Mouse (Mus musculus) cerebellum, postnatal 36 days (tissue): ENCODE measurements at regions not wholly inside any gene's neighbourhood (a gene's known extent, or its start where the extent isn't known, plus 50 kb on each side); places are given as distances from the start of the nearest gene placed in this dataset.
"Not testable (repeated sequence)": the region's sequence is repeated elsewhere in the genome, so short reads cannot be mapped to it uniquely, and the experiment has no call there.

Experiments used
- DNase-seq, 2 experiments: peaks; one replicate each; pipeline ENCODE4 v3.0.0; 2021 to 2022; ENCODE audit warnings: mixed read lengths in 2 of 2

GRCm38 (mm10) chr10:23733679-23734078 is 53.4 kb downstream of the Rps12 start:
- DNase-seq = no peak

- not testable (repeated sequence) for DNase-seq
Observed at GRCm38 (mm10) chr10:23725960-23726714, 60.9 kb downstream of the Rps12 start.

GRCm38 (mm10) chr10:23718124-23718523 is 69.0 kb downstream of the Rps12 start:
- DNase-seq = no peak

DNA sequence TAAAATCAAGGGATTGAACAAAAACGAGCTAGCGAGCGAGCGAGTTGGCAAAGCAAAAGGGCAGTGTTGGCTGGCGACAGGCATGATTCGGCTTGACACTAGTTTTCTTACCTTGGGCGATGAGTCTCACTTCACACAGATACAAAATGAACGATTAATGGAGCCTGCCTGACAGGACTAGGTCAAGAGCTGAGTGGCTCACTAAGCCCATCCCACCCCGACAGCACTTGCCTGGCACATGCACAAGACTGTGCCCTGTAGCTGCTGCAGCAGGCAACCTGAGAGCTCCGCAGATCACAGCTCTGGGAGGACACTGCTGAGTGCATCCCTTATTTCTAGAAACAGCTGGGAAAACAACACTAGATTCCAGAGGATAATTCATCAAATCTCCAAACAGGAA is 71.6 kb downstream of the Rps12 start:
- DNase-seq = no peak

DNA sequence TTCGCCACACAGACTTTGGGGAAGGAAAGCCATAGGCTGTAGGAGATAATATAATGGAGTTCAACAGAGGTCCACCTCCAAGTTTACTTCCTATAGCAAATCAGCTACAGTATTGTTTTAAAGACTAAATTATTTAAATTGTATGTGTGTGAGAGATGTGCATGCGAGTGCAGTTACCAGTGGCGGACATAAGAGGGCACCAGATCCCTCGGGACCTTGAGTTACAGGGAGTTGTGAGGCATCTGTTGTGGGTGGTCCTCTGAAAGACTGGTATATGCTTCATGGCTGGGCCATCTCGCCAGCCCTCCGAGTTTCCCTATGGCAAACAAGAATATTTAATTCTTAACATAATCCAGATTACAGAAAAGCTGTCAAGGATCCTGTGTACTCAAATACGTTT is 72.0 kb downstream of the Rps12 start:
- no peak for DNase-seq

DNA sequence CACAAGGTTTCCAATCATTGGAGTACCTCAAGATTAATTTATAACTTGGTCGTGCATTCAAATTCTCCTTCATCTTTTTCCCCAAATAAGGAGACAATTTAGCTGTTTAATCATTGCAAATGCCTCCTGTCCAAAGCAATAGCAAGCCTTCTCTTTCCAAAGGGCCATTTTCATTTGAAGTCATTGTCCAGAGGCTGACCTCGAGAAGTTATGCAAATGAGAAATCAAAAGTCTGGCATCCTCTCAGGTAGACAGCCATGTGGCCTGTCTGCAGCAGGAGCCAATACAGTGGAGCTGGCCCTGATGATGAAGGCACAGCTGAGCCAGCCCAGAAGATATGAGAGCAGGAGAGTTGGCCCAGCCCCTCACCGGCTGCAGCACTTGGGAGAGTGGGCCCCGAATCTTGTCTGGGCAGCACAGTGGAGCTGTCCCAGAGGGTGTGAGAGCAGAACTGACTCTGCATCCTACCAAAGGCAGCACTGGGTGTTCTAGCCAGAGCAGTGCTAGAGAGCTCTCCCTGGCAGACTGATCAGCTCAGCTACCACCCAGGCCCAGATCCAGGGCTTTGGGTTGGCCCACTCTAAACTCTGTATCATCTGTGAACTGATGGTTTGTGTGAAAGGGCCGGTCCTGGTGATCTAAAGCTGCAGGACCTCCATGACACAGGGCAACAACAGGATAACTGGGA is 74.2 kb downstream of the Rps12 start:
- DNase-seq = no peak

- no peak for DNase-seq
Observed at GRCm38 (mm10) chr10:23711416-23712171, 75.5 kb downstream of the Rps12 start.

DNA sequence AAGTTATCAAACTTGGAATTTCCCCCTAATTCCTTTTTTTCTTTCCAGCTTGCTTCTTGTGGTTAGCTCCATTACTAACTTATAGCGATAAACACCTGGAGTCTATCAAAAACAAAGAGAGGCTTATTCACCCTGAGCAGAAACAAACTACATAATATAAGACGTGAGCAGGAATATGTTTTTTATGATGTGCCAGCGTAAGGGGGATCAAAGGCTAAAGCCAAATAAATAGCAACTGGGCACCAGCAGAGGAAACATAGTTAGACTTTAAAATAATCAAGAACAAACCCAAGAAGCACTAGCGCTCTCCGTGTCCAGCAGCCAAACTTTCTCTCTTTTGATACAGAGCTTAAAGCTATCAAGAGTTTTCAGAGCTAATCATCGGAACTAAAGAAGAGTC is 76.1 kb downstream of the Rps12 start:
- no peak for DNase-seq

GRCm38 (mm10) chr10:23708261-23708660 is 78.8 kb downstream of the Rps12 start:
- no peak for DNase-seq

GRCm38 (mm10) chr10:23707141-23707540 is 79.9 kb downstream of the Rps12 start:
- no peak for DNase-seq

DNA sequence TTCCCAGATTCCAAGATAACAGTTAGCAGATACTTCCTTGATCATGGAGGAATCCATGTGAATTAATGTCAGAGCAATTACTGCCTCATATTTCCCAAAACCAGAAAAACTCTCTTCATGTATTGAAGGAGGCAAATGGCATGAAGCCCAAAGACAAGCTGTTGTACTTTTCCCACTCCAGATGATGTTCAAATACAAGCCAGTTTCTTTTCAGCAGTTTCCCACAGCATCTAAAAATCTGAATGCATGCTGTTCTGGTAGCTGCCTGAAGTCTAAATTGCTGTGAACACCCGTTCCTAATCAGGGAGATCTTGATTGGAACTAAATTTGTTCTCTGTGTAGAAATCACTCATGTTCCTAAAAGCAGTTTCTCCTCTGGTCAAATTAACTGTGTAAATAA is 83.0 kb downstream of the Rps12 start:
- DNase-seq = no peak

GRCm38 (mm10) chr10:23691291-23691690 is 95.8 kb downstream of the Rps12 start:
- no peak for DNase-seq

- no peak for DNase-seq
Observed at GRCm38 (mm10) chr10:23686969-23687368, 100.1 kb downstream of the Rps12 start.

DNA sequence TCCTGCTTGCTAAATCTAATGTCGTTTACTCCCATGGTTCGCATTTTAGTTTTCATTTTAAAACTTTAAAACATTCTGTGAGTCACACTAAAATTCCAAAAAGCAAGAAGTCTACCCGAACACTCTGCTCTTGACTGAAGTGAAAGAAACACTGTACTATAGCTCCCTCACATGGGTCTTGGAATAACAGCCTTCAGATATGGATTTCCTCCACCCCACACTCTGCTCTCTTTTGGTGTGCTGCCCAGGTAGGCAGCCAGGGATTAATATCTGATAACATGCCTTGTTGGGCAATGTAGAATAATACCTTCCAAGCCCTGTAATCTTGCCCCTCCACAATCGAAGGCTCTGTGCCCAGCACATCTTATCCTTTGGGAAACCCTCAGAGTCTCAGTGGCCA is 104.0 kb downstream of the Rps12 start:
- DNase-seq = no peak

- no peak for DNase-seq
Observed at GRCm38 (mm10) chr10:23675911-23676310, 111.2 kb downstream of the Rps12 start.

GRCm38 (mm10) chr10:23674633-23675515 is 112.2 kb downstream of the Rps12 start:
- DNase-seq = peak in 1 of 2 experiments; percentile 4

GRCm38 (mm10) chr10:23672296-23672695 is 114.8 kb downstream of the Rps12 start:
- no peak for DNase-seq

- peak; percentile 24 to 28 for DNase-seq
Observed at GRCm38 (mm10) chr10:23671494-23671893, 115.6 kb downstream of the Rps12 start.

DNA sequence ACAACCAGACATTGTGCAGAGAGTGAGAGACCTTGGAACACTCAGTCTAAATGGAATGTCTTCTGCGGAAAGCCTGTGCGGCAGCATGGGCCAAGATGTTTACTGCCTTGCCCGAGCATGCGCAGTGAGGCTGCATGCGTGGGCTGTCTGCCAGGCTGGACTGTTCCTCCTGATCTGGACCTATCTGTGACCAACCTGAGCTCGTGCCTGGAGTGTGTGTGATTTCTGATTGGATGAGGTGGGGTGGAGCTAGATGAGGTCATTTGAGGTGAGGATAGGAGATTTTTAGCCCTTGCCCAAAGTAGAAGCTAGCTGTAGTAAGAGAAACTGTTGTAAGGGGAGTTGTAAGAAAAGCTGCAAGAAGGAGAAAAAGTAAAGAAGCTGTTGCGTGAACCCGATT is 121.2 kb downstream of the Rps12 start:
- not testable (repeated sequence) for DNase-seq

- no peak for DNase-seq
Observed at GRCm38 (mm10) chr10:23626201-23626600, 160.9 kb downstream of the Rps12 start.

DNA sequence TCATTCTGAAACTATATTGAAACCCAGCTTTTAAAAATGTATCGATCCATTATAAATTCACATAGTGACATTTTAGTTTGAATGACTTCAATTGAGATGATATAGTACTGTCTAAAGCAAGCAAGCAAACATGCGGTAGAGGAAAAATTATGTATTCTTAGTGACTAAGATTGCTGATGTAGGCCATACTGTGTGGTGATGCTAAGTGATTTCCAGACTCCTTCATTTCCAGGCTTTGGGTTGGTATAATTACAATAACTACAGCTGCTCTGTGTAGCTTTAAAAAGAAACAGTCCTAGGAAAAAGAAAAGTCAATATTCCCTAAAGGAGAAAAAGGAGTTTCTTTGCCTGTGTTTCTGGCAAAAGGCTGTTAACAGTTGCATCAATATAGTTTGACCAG is 175.0 kb downstream of the Rps12 start:
- no peak for DNase-seq

- DNase-seq = peak; percentile 56 to 62
Observed at GRCm38 (mm10) chr10:23611183-23611582, 175.9 kb downstream of the Rps12 start.

DNA sequence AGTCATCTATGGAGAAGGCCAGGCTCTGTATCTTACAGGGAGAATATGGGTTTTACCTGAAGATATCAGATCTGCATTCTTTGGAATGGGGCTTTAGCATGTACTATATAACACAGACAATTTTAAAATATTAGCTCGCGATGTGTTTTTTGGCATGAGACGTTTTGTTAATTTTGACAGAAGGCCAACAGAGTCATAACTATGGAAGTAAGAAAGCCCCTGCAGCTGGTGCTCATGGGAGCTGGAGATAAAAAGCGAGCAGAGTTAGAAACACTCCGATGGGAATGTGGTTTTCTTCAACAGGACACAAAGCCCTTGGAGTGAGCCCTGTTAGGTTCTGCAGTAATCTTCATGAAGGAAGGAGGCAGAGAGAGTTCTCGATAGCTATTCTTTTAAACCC is 176.6 kb downstream of the Rps12 start:
- no peak for DNase-seq
